Mouse (Mus musculus) ovary, postnatal 10 days (tissue): Measurements from ENCODE around the gene Noc3l.

Source experiments
- DNase-seq: peaks from one replicate; pipeline ENCODE4 v3.0.0; 2022; ENCODE audit warnings: low spot score

Noc3l gene

GRCm38 (mm10) chr19:38758685-38759472 is 60.2 kb downstream of the Noc3l start:
- DNase-seq, result no peak

- no peak for DNase-seq
These were observed 61.0 kb downstream of the Noc3l start for GRCm38 (mm10) chr19:38758056-38758455.

GRCm38 (mm10) chr19:38757161-38757560 is 61.9 kb downstream of the Noc3l start:
- no peak for DNase-seq

GRCm38 (mm10) chr19:38750192-38750591 is 68.8 kb downstream of the Noc3l start:
- no peak for DNase-seq

GRCm38 (mm10) chr19:38746492-38747014 is 72.5 kb downstream of the Noc3l start:
- DNase-seq, result no peak

GRCm38 (mm10) chr19:38745810-38746491 is 73.1 kb downstream of the Noc3l start:
- DNase-seq, result no peak

GRCm38 (mm10) chr19:38744546-38744945 is 74.5 kb downstream of the Noc3l start:
- DNase-seq, result no peak
